Mouse (Mus musculus): ENCODE measurements around the gene Tspan7. TPM values are rescaled to one million over a fixed set of nuclear protein-coding genes. Genes with fewer than 3 reads are reported as not detected.

Gene Tspan7
- polyA plus RNA-seq, 1 experiment from 2014 or later: 172 TPM

- Histone ChIP-seq H3K9me3 (ENCODE audit: control insufficient read depth, low read length) (no peaks in the 10 kb centered on the region), H3K27ac (ENCODE audit: low read depth) (no peak overlapping the region), H3K36me3 (ENCODE audit: control insufficient read depth, insufficient read depth, low read length) (no peaks in the 10 kb centered on the region), H3K4me1 (replicated peaks; ENCODE audit: control insufficient read depth, insufficient read depth, low read length) (peaks cover 8% of the 10 kb centered on the region), H3K9ac (ENCODE audit: low read length) (no peak overlapping the region), H3K4me2 (ENCODE audit: low read length) (no peak overlapping the region), H3K27me3 (replicated peaks; ENCODE audit: control insufficient read depth, insufficient read depth, low read length) (no peaks in the 10 kb centered on the region), H3K4me3 (ENCODE audit: low read depth, low read length) (no peak overlapping the region)
- DNase-seq (ENCODE audit: low spot score) (no peak), ATAC-seq (replicated peaks; ENCODE audit: low FRiP score, low TSS enrichment, low read depth) (no peak)
- 19% methylated on average over 2 of the region's 2 CpGs for WGBS
Observed at GRCm38 (mm10) chrX:10535450-10535849, 50.5 kb downstream of the Tspan7 start.

- H3K4me1 ChIP-seq (replicated peaks; ENCODE audit: control insufficient read depth, insufficient read depth, low read length): peaks cover 8% of the 10 kb centered on the region
- no peak overlapping the region for H3K4me3 ChIP-seq (ENCODE audit: low read depth, low read length)
- 31% methylated on average over 2 of the region's 2 CpGs for WGBS
- H3K27me3 ChIP-seq (replicated peaks; ENCODE audit: control insufficient read depth, insufficient read depth, low read length): no peaks in the 10 kb centered on the region
- no peak overlapping the region for H3K9ac ChIP-seq (ENCODE audit: low read length)
- no peaks in the 10 kb centered on the region for H3K9me3 ChIP-seq (ENCODE audit: control insufficient read depth, low read length)
- no peak for DNase-seq (ENCODE audit: low spot score)
- ATAC-seq (replicated peaks; ENCODE audit: low FRiP score, low TSS enrichment, low read depth): no peak
- no peaks in the 10 kb centered on the region for H3K36me3 ChIP-seq (ENCODE audit: control insufficient read depth, insufficient read depth, low read length)
- H3K27ac ChIP-seq (ENCODE audit: low read depth): no peak overlapping the region
- no peak overlapping the region for H3K4me2 ChIP-seq (ENCODE audit: low read length)
Observed at GRCm38 (mm10) chrX:10539009-10539408, 54.1 kb downstream of the Tspan7 start.

- 37% methylated on average over 6 of the region's 6 CpGs for WGBS
Observed at GRCm38 (mm10) chrX:10539482-10540166, 54.7 kb downstream of the Tspan7 start.

GRCm38 (mm10) chrX:10546840-10547239, 61.9 kb downstream of the Tspan7 start:
- Histone ChIP-seq H3K4me1 (replicated peaks; ENCODE audit: control insufficient read depth, insufficient read depth, low read length) (no peaks in the 10 kb centered on the region), H3K4me2 (ENCODE audit: low read length) (no peak overlapping the region), H3K27ac (ENCODE audit: low read depth) (no peak overlapping the region), H3K27me3 (replicated peaks; ENCODE audit: control insufficient read depth, insufficient read depth, low read length) (no peaks in the 10 kb centered on the region), H3K4me3 (ENCODE audit: low read depth, low read length) (no peak overlapping the region), H3K9me3 (ENCODE audit: control insufficient read depth, low read length) (no peaks in the 10 kb centered on the region), H3K36me3 (ENCODE audit: control insufficient read depth, insufficient read depth, low read length) (no peaks in the 10 kb centered on the region), H3K9ac (ENCODE audit: low read length) (no peak overlapping the region)
- DNase-seq (ENCODE audit: low spot score) (no peak), ATAC-seq (replicated peaks; ENCODE audit: low FRiP score, low TSS enrichment, low read depth) (no peak)
- 86% methylated on average over 3 of the region's 3 CpGs for WGBS

More at GRCm38 (mm10) chrX:10539482-10540166, 54.7 kb downstream of the Tspan7 start:
- no peak for ATAC-seq (replicated peaks; ENCODE audit: low FRiP score, low TSS enrichment, low read depth)
- no peaks in the 10 kb centered on the region for H3K36me3 ChIP-seq (ENCODE audit: control insufficient read depth, insufficient read depth, low read length)
- no peaks in the 10 kb centered on the region for H3K9me3 ChIP-seq (ENCODE audit: control insufficient read depth, low read length)
- no peak for DNase-seq (ENCODE audit: low spot score)
- peaks cover 8% of the 10 kb centered on the region for H3K4me1 ChIP-seq (replicated peaks; ENCODE audit: control insufficient read depth, insufficient read depth, low read length)
- no peak overlapping the region for H3K4me2 ChIP-seq (ENCODE audit: low read length)
- H3K4me3 ChIP-seq (ENCODE audit: low read depth, low read length): no peak overlapping the region
- no peak overlapping the region for H3K27ac ChIP-seq (ENCODE audit: low read depth)
- no peaks in the 10 kb centered on the region for H3K27me3 ChIP-seq (replicated peaks; ENCODE audit: control insufficient read depth, insufficient read depth, low read length)
- H3K9ac ChIP-seq (ENCODE audit: low read length): no peak overlapping the region

GRCm38 (mm10) chrX:10549708-10550107, 64.8 kb downstream of the Tspan7 start:
- H3K9me3 ChIP-seq (ENCODE audit: control insufficient read depth, low read length): no peaks in the 10 kb centered on the region
- H3K4me1 ChIP-seq (replicated peaks; ENCODE audit: control insufficient read depth, insufficient read depth, low read length): no peaks in the 10 kb centered on the region
- H3K9ac ChIP-seq (ENCODE audit: low read length): no peak overlapping the region
- no peaks in the 10 kb centered on the region for H3K36me3 ChIP-seq (ENCODE audit: control insufficient read depth, insufficient read depth, low read length)
- no peaks in the 10 kb centered on the region for H3K27me3 ChIP-seq (replicated peaks; ENCODE audit: control insufficient read depth, insufficient read depth, low read length)
- H3K4me2 ChIP-seq (ENCODE audit: low read length): no peak overlapping the region
- DNase-seq (ENCODE audit: low spot score) (no peak), ATAC-seq (replicated peaks; ENCODE audit: low FRiP score, low TSS enrichment, low read depth) (no peak)
- H3K4me3 ChIP-seq (ENCODE audit: low read depth, low read length): no peak overlapping the region
- WGBS: 78% methylated on average over 3 of the region's 3 CpGs
- no peak overlapping the region for H3K27ac ChIP-seq (ENCODE audit: low read depth)

- ATAC-seq (replicated peaks; ENCODE audit: low FRiP score, low TSS enrichment, low read depth) (no peak), DNase-seq (ENCODE audit: low spot score) (no peak)
- H3K9ac ChIP-seq (ENCODE audit: low read length): no peak overlapping the region
- no peaks in the 10 kb centered on the region for H3K4me1 ChIP-seq (replicated peaks; ENCODE audit: control insufficient read depth, insufficient read depth, low read length)
- H3K27me3 ChIP-seq (replicated peaks; ENCODE audit: control insufficient read depth, insufficient read depth, low read length): no peaks in the 10 kb centered on the region
- H3K36me3 ChIP-seq (ENCODE audit: control insufficient read depth, insufficient read depth, low read length): no peaks in the 10 kb centered on the region
- WGBS: 72% methylated on average over 3 of the region's 3 CpGs
- no peak overlapping the region for H3K4me2 ChIP-seq (ENCODE audit: low read length)
- H3K9me3 ChIP-seq (ENCODE audit: control insufficient read depth, low read length): no peaks in the 10 kb centered on the region
- no peak overlapping the region for H3K4me3 ChIP-seq (ENCODE audit: low read depth, low read length)
- H3K27ac ChIP-seq (ENCODE audit: low read depth): no peak overlapping the region
Observed at GRCm38 (mm10) chrX:10556899-10557298, 71.9 kb downstream of the Tspan7 start.

- H3K27ac ChIP-seq (ENCODE audit: low read depth): no peak overlapping the region
- H3K36me3 ChIP-seq (ENCODE audit: control insufficient read depth, insufficient read depth, low read length): no peaks in the 10 kb centered on the region
- no peaks in the 10 kb centered on the region for H3K9me3 ChIP-seq (ENCODE audit: control insufficient read depth, low read length)
- no peak for ATAC-seq (replicated peaks; ENCODE audit: low FRiP score, low TSS enrichment, low read depth)
- no peaks in the 10 kb centered on the region for H3K4me1 ChIP-seq (replicated peaks; ENCODE audit: control insufficient read depth, insufficient read depth, low read length)
- WGBS: 75% methylated on average over 5 of the region's 5 CpGs
- H3K4me2 ChIP-seq (ENCODE audit: low read length): no peak overlapping the region
- no peak overlapping the region for H3K4me3 ChIP-seq (ENCODE audit: low read depth, low read length)
- no peaks in the 10 kb centered on the region for H3K27me3 ChIP-seq (replicated peaks; ENCODE audit: control insufficient read depth, insufficient read depth, low read length)
- no peak for DNase-seq (ENCODE audit: low spot score)
- H3K9ac ChIP-seq (ENCODE audit: low read length): no peak overlapping the region
Observed at GRCm38 (mm10) chrX:10557596-10557995, 72.6 kb downstream of the Tspan7 start.

- no peak for DNase-seq (ENCODE audit: low spot score)
- Histone ChIP-seq H3K9ac (ENCODE audit: low read length) (no peak overlapping the region), H3K27ac (ENCODE audit: low read depth) (no peak overlapping the region), H3K27me3 (replicated peaks; ENCODE audit: control insufficient read depth, insufficient read depth, low read length) (no peaks in the 10 kb centered on the region), H3K4me1 (replicated peaks; ENCODE audit: control insufficient read depth, insufficient read depth, low read length) (no peaks in the 10 kb centered on the region), H3K9me3 (ENCODE audit: control insufficient read depth, low read length) (no peaks in the 10 kb centered on the region), H3K4me3 (ENCODE audit: low read depth, low read length) (no peak overlapping the region), H3K4me2 (ENCODE audit: low read length) (no peak overlapping the region), H3K36me3 (ENCODE audit: control insufficient read depth, insufficient read depth, low read length) (no peaks in the 10 kb centered on the region)
- ATAC-seq (replicated peaks; ENCODE audit: low FRiP score, low TSS enrichment, low read depth): no peak
- 72% methylated on average over 2 of the region's 2 CpGs for WGBS
Observed at GRCm38 (mm10) chrX:10558625-10559024, 73.7 kb downstream of the Tspan7 start.

GRCm38 (mm10) chrX:10565811-10566210, 80.9 kb downstream of the Tspan7 start:
- H3K27ac ChIP-seq (ENCODE audit: low read depth): no peak overlapping the region
- H3K9me3 ChIP-seq (ENCODE audit: control insufficient read depth, low read length): no peaks in the 10 kb centered on the region
- no peaks in the 10 kb centered on the region; the same call in 1 of the 2 replicates for H3K27me3 ChIP-seq (replicated peaks; ENCODE audit: control insufficient read depth, insufficient read depth, low read length)
- ATAC-seq (replicated peaks; ENCODE audit: low FRiP score, low TSS enrichment, low read depth): no peak
- no peak overlapping the region for H3K4me2 ChIP-seq (ENCODE audit: low read length)
- H3K9ac ChIP-seq (ENCODE audit: low read length): no peak overlapping the region
- DNase-seq (ENCODE audit: low spot score): no peak
- no peaks in the 10 kb centered on the region for H3K4me1 ChIP-seq (replicated peaks; ENCODE audit: control insufficient read depth, insufficient read depth, low read length)
- no peaks in the 10 kb centered on the region for H3K36me3 ChIP-seq (ENCODE audit: control insufficient read depth, insufficient read depth, low read length)
- WGBS: 77% methylated on average over 3 of the region's 3 CpGs
- no peak overlapping the region for H3K4me3 ChIP-seq (ENCODE audit: low read depth, low read length)
